Mouse (Mus musculus): ENCODE data around the gene Extl2. TPM values are rescaled to one million over a fixed set of nuclear protein-coding genes. Genes with fewer than 3 reads are reported as not detected.
A peak's percentile ranks its signal among the peaks of the same experiment; 100 is the strongest.

Gene Extl2
- polyA plus RNA-seq, 1 experiment from 2014 or later, result 17.4 TPM

DNA sequence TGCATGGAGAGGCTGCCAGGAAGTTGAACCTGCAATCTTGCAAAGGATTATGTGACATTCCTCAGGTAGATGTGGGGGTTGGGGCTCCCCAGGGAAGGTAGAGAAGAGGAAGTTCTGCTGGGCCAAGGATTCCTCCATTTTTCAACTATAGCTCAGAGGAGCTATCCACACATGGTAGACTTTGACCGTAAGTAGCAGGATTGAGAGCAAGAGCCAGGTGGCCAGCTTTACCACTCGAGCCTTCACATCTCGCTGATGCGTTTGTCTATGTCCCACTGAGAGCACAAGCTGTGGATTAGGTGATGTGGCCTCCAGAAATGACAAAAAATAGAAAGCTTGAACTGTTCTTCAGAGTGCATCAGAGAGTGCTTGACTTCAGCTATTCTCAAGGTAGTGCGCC, 11.9 kb downstream of the Extl2 start:
- H3K36me3 ChIP-seq, result 0 out of 2 replicates have a peak, but pooled peaks cover 3% of the 10 kb centered on the region
- H3K9me3 ChIP-seq (replicated peaks), result no peaks in the 10 kb centered on the region
- no peaks in the 10 kb centered on the region for H3K4me1 ChIP-seq
- DNase-seq (ENCODE audit: low spot score), result no peak
- no peak overlapping the region for H3K27ac ChIP-seq
- H3K4me3 ChIP-seq, result no peak overlapping the region
- H3K27me3 ChIP-seq (ENCODE audit: low read depth, poor library complexity, severe bottlenecking), result no peaks in the 10 kb centered on the region
- 95% methylated on average over 5 of the region's 5 CpGs for WGBS

DNA sequence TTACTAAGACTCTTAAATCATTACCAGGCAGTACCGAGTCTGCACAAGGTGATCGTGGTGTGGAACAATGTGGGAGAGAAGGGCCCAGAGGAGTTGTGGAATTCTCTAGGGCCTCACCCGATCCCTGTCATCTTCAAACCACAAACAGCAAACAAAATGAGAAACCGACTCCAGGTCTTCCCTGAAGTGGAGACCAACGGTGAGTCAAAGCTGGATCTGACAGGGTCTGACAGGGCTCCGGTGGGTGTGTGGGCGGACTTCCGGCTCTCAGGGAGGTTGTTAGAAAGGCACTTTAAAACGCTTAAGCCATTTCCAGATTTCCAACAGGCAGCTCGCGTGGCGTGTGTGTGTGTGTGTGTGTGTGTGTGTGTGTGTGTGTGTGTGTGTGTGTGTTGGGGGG, 17.0 kb downstream of the Extl2 start:
- H3K27me3 ChIP-seq (ENCODE audit: low read depth, poor library complexity, severe bottlenecking), result no peaks in the 10 kb centered on the region
- DNase-seq (ENCODE audit: low spot score), result no peak
- no peak overlapping the region for H3K27ac ChIP-seq
- H3K9me3 ChIP-seq (replicated peaks), result no peaks in the 10 kb centered on the region
- H3K36me3 ChIP-seq, result peaks cover 23% of the 10 kb centered on the region
- H3K4me1 ChIP-seq, result peaks cover 4% of the 10 kb centered on the region; the same call in 1 of the 2 replicates
- WGBS, result 95% methylated on average over 12 of the region's 12 CpGs
- H3K4me3 ChIP-seq, result no peak overlapping the region

GRCm38 (mm10) chr3:116024669-116025068, 17.4 kb downstream of the Extl2 start:
- Histone ChIP-seq H3K4me1 (peaks cover 4% of the 10 kb centered on the region; the same call in 1 of the 2 replicates), H3K27ac (no peak overlapping the region), H3K9me3 (replicated peaks) (no peaks in the 10 kb centered on the region), H3K4me3 (no peak overlapping the region), H3K27me3 (ENCODE audit: low read depth, poor library complexity, severe bottlenecking) (no peaks in the 10 kb centered on the region), H3K36me3 (peaks cover 23% of the 10 kb centered on the region)
- no peak for DNase-seq (ENCODE audit: low spot score)
- 79% methylated on average over 5 of the region's 5 CpGs for WGBS

DNA sequence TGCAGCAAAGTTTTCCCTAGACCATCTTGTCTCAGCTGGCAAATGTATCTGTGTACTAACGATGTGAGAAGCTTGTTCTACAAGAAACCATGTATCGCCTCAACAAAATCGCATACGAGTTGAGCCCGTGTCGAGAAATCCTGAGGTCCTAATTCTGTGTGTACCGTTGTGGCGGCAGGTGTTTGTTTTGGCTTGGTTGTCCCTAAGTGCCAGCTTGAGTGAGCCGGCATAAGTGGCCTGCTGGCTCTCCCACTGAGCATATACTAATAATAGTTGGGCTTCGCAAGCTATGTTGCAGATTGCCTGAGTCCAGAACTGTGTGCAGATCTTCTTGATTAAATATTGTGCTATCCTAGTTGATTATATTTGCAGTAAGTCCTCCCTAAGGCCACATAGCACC, 18.4 kb downstream of the Extl2 start:
- H3K4me1 ChIP-seq, result peaks cover 11% of the 10 kb centered on the region; the same call in 1 of the 2 replicates
- H3K27me3 ChIP-seq (ENCODE audit: low read depth, poor library complexity, severe bottlenecking), result no peaks in the 10 kb centered on the region
- H3K9me3 ChIP-seq (replicated peaks), result no peaks in the 10 kb centered on the region
- no peak overlapping the region for H3K4me3 ChIP-seq
- DNase-seq (ENCODE audit: low spot score), result no peak
- 96% methylated on average over 10 of the region's 10 CpGs for WGBS
- H3K27ac ChIP-seq, result no peak overlapping the region
- H3K36me3 ChIP-seq, result peaks cover 23% of the 10 kb centered on the region

DNA sequence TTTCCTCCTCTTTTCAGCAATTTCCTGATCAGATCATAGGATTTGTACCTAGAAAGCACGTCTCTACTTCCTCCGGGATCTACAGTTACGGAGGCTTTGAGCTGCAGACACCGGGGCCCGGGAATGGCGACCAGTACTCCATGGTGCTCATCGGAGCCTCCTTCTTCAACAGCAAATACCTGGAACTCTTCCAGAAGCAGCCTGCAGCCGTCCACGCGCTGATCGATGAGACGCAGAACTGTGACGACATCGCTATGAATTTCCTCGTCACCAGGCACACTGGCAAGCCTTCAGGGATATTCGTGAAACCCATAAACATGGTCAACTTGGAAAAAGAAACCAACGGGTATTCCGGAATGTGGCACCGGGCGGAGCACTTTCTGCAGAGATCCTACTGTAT, 19.7 kb downstream of the Extl2 start:
- 97% methylated on average over 20 of the region's 20 CpGs for WGBS
- H3K4me1 ChIP-seq, result peaks cover 13% of the 10 kb centered on the region; the same call in 1 of the 2 replicates
- H3K27ac ChIP-seq, result no peak overlapping the region
- no peak for DNase-seq (ENCODE audit: low spot score)
- no peaks in the 10 kb centered on the region for H3K9me3 ChIP-seq (replicated peaks)
- no peak overlapping the region for H3K4me3 ChIP-seq
- H3K36me3 ChIP-seq, result peaks cover 23% of the 10 kb centered on the region
- no peaks in the 10 kb centered on the region for H3K27me3 ChIP-seq (ENCODE audit: low read depth, poor library complexity, severe bottlenecking)

DNA sequence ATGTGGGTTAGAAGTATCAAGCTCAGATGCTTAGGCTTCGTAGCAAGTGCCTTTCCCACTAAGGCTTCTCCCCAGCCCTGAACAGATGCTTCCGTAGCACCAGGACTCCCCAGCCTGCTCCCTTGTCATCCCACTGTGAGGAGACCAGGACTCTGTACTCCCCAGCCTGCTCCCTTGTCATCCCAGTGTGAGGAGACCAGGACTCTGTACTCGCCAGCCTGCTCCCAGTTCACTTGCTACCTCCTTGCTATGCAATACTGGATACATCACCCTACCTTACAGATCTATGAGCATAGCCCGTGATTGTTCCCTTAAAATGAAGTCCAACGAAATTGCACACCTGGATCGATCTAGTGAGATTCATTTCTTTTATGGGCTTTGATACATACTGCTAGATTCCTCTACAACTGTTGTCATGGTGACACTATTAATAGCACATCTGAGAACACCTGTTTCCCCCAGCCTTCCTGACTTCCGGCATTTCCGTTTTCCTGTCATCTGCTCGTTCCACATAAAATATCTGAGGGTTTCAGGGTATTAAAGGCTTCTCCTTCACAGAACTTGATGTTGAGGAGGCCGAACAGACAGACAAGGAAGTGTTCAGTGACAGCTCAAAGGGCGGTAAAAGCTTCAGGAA, 23.0 kb downstream of the Extl2 start:
- Histone ChIP-seq H3K36me3 (peaks cover 15% of the 10 kb centered on the region), H3K9me3 (replicated peaks) (no peaks in the 10 kb centered on the region), H3K27me3 (ENCODE audit: low read depth, poor library complexity, severe bottlenecking) (no peaks in the 10 kb centered on the region), H3K4me3 (no peak overlapping the region), H3K4me1 (peaks cover 9% of the 10 kb centered on the region; the same call in 1 of the 2 replicates), H3K27ac (no peak overlapping the region)
- WGBS, result 67% methylated on average over 11 of the region's 11 CpGs
- no peak for DNase-seq (ENCODE audit: low spot score)

- H3K36me3 ChIP-seq, result no peaks in the 10 kb centered on the region
- H3K9me3 ChIP-seq (replicated peaks), result no peaks in the 10 kb centered on the region
- H3K4me3 ChIP-seq, result no peak overlapping the region
- H3K4me1 ChIP-seq, result peaks cover 9% of the 10 kb centered on the region; the same call in 1 of the 2 replicates
- no peak overlapping the region for H3K27ac ChIP-seq
- DNase-seq (ENCODE audit: low spot score), result no peak
- 57% methylated on average over 6 of the region's 6 CpGs for WGBS
- H3K27me3 ChIP-seq (ENCODE audit: low read depth, poor library complexity, severe bottlenecking), result no peaks in the 10 kb centered on the region
Observed at GRCm38 (mm10) chr3:116033218-116033870, 26.1 kb downstream of the Extl2 start.

DNA sequence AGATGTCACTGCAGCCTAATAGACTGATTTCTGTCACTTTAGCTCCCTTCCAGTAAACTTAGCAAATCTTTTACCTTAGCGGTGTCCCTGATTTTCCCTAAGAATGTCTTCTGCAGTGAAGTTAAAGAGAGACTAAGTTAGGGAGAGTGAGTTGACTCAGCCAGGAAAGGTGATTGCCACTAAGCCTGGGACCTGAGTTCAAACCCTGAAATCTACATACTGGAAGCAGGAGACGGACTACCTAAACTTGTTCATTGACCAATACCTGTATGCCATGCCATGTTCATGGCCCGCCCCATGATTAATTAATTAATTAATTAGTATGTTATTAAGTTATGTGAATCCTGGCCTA, 26.6 kb downstream of the Extl2 start:
- no peaks in the 10 kb centered on the region for H3K9me3 ChIP-seq (replicated peaks)
- H3K36me3 ChIP-seq, result no peaks in the 10 kb centered on the region

GRCm38 (mm10) chr3:116040776-116041175, 33.5 kb downstream of the Extl2 start:
- no peaks in the 10 kb centered on the region for H3K9me3 ChIP-seq (replicated peaks)

More for the DNA sequence above, 26.6 kb downstream of the Extl2 start:
- H3K27ac ChIP-seq, result no peak overlapping the region
- WGBS, result 66% methylated on average over 3 of the region's 3 CpGs
- no peak overlapping the region for H3K4me3 ChIP-seq
- DNase-seq (ENCODE audit: low spot score), result peak; percentile 33
- peaks cover 9% of the 10 kb centered on the region; the same call in 1 of the 2 replicates for H3K4me1 ChIP-seq
- H3K27me3 ChIP-seq (ENCODE audit: low read depth, poor library complexity, severe bottlenecking), result no peaks in the 10 kb centered on the region

DNA sequence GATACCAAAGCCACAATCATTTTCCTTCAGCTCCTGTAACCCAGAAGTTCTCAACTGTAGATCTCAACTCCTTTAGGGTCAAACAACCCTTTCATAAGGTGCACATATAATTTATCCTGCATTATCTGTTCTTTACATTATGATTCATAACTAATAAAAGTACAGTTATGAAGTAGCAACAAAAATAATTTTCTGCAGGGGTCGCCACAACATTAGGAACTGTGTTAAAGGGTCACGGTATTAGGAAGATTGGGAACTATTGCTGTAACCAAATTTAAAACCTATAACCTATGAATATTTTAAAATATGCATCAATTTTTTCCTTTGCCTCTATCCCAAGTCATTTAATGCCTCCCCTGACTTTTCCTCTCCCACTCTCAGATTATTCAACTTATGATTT, 38.7 kb downstream of the Extl2 start:
- no peaks in the 10 kb centered on the region for H3K4me1 ChIP-seq
- no peak overlapping the region for H3K27ac ChIP-seq
- WGBS, result 82% methylated on average over 2 of the region's 2 CpGs
- DNase-seq (ENCODE audit: low spot score), result no peak
- H3K36me3 ChIP-seq, result no peaks in the 10 kb centered on the region
- H3K27me3 ChIP-seq (ENCODE audit: low read depth, poor library complexity, severe bottlenecking), result no peaks in the 10 kb centered on the region
- no peaks in the 10 kb centered on the region for H3K9me3 ChIP-seq (replicated peaks)
- no peak overlapping the region for H3K4me3 ChIP-seq

More at GRCm38 (mm10) chr3:116040776-116041175, 33.5 kb downstream of the Extl2 start:
- H3K36me3 ChIP-seq, result no peaks in the 10 kb centered on the region
- no peak overlapping the region for H3K27ac ChIP-seq
- H3K4me1 ChIP-seq, result no peaks in the 10 kb centered on the region
- WGBS, result 92% methylated on average over 3 of the region's 3 CpGs
- H3K27me3 ChIP-seq (ENCODE audit: low read depth, poor library complexity, severe bottlenecking), result no peaks in the 10 kb centered on the region
- H3K4me3 ChIP-seq, result no peak overlapping the region
- DNase-seq (ENCODE audit: low spot score), result no peak

DNA sequence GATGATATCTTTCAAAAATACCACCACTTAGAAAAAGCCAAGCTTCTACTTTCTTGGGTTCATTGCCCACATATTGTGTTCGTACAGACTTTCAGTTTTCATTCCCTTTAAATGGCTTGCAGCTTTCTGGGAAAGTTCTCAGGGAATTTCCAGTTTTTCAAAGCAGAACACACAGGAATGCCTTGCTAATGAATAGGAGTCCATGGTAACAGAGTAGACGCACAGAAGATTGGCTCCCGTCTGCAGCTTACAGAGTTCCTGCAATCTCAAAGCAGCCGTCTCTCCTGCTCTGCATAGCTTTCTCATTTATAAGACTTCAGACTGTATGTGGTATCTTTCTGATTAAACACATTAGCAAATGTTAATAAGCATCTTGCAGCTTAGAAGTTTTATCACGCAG, 39.8 kb downstream of the Extl2 start:
- H3K4me3 ChIP-seq, result no peak overlapping the region
- H3K27ac ChIP-seq, result no peak overlapping the region
- H3K4me1 ChIP-seq, result no peaks in the 10 kb centered on the region
- H3K27me3 ChIP-seq (ENCODE audit: low read depth, poor library complexity, severe bottlenecking), result no peaks in the 10 kb centered on the region
- no peaks in the 10 kb centered on the region for H3K36me3 ChIP-seq
- WGBS, result 85% methylated on average over 5 of the region's 5 CpGs
- DNase-seq (ENCODE audit: low spot score), result no peak
- H3K9me3 ChIP-seq (replicated peaks), result no peaks in the 10 kb centered on the region

DNA sequence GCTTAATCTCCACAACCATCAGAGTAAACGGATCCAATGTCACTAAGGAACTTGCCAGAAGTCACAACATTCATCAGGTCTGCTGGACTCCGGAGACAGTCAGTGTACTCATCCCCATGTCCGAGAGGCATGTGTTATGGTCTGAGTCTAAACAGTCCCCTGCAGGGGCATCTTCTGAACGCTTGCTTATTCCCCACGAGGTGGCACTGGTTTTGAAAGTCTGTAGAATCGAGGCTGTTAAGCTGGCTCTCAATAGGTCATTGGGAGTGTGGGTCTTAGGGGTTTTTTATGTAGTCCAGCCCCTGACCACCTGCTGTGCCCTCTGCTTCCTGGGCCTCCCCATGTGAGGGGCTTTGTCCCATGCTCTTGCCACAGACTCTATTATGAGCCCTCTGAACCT, 49.8 kb downstream of the Extl2 start:
- Histone ChIP-seq H3K27me3 (ENCODE audit: low read depth, poor library complexity, severe bottlenecking) (no peaks in the 10 kb centered on the region), H3K4me1 (no peaks in the 10 kb centered on the region), H3K9me3 (replicated peaks) (no peaks in the 10 kb centered on the region), H3K27ac (no peak overlapping the region), H3K36me3 (no peaks in the 10 kb centered on the region), H3K4me3 (no peak overlapping the region)
- DNase-seq (ENCODE audit: low spot score), result no peak
- 74% methylated on average over 6 of the region's 6 CpGs for WGBS

DNA sequence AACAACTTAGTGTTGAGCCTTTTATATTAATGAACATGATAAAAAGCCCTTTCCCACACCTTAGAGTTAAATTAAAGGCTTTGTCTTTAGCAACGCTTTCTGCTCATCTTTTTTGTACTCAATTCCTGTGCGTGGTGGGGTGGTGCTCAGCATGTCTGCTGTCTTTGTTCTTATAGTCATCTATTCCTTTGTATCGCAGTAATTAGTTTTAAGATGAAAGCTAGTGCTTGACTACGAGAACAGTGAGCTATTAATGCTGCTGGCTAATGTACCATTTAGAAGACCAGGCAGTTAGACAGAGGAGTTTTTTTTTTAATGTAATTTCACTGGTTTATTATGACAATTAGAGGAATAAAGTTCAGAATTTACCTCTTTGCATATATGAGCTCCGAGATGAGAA, 53.1 kb downstream of the Extl2 start:
- Histone ChIP-seq H3K36me3 (no peaks in the 10 kb centered on the region), H3K4me1 (no peaks in the 10 kb centered on the region), H3K9me3 (replicated peaks) (no peaks in the 10 kb centered on the region), H3K27me3 (ENCODE audit: low read depth, poor library complexity, severe bottlenecking) (no peaks in the 10 kb centered on the region), H3K27ac (no peak overlapping the region), H3K4me3 (no peak overlapping the region)
- 85% methylated on average over 5 of the region's 5 CpGs for WGBS
- DNase-seq (ENCODE audit: low spot score), result no peak

All from limb, embryonic 10.5 days (tissue).